Comparison of ENCODE assay signal across 12 mouse cellular contexts in genomic region chr7:44453256-44453655, GRCm38 (mm10). TPM values are rescaled to one million over a fixed set of nuclear protein-coding genes. Genes with fewer than 3 reads are reported as not detected.
A peak's percentile ranks its signal among the peaks of the same experiment; 100 is the strongest.
DNase-seq lines count a peak whose midpoint lies in the region; ATAC-seq and TF ChIP-seq lines count a peak whose summit lies in the region.
"Had no signal": no experiment of that assay in that cellular context is flagged by ENCODE, and none has a peak within 500 bp of the region (broad histone marks: within the 10 kb centered on the region; RNA-seq: fewer than 3 reads in every experiment).

No protein-coding gene starts in this region.

- no peak overlapping the region for H3ac ChIP-seq in myocyte (ENCODE audit: control insufficient read depth, insufficient read length)

- H3K27ac ChIP-seq in heart, embryonic 12.5 days (ENCODE audit: poor library complexity, severe bottlenecking): peak overlapping the region; percentile 48; the same call in 1 of the 2 replicates
- no peak overlapping the region for H3K27ac ChIP-seq in lung, postnatal 0 days (ENCODE audit: low read length)
- H3K27ac ChIP-seq: neural tube, embryonic 12.5 days had no signal

- 7% methylated on average over 3 of the region's 3 CpGs for WGBS in heart, embryonic 12.5 days
- 6% methylated on average over 3 of the region's 3 CpGs for WGBS in lung, postnatal 0 days

- no peak for TF ChIP-seq EP300 in lung, postnatal 0 days (IDR thresholded peaks at IDR 0.05)

- no peak for TF ChIP-seq POLR2A in myocyte (IDR thresholded peaks at IDR 0.05; ENCODE audit: insufficient read length, low read depth)

- intact Hi-C loops in left cerebral cortex, postnatal 4 days (cut with DNase I): no loop called here

- no peak for DNase-seq in heart, adult 18-20 months
- DNase-seq in lung, postnatal 0 days (ENCODE audit: low spot score): peak; percentile 48
- DNase-seq in lung, adult 18-20 months: no peak
- DNase-seq in brain, adult 2 months (ENCODE audit: low read depth, low spot score): peak; percentile 80
- DNase-seq in left cerebral cortex, postnatal 4 days: no peak
- DNase-seq in natural killer cell, adult 2 months (ENCODE audit: low spot score in 2 of 2): no peak
- DNase-seq: right cerebral cortex, postnatal 25 days had no signal

- peak overlapping the region; percentile 1; the same call in 1 of the 2 replicates for H3K9ac ChIP-seq in heart, embryonic 12.5 days
- no peak overlapping the region for H3K9ac ChIP-seq in lung, postnatal 0 days (replicated peaks; ENCODE audit: low read depth)
- H3K9ac ChIP-seq: neural tube, embryonic 12.5 days had no signal

- H3K9me3 ChIP-seq in heart, embryonic 12.5 days (replicated peaks): no peaks in the 10 kb centered on the region
- no peaks in the 10 kb centered on the region for H3K9me3 ChIP-seq in lung, postnatal 0 days (ENCODE audit: low read length)

- peaks cover 10% of the 10 kb centered on the region for H3K4me1 ChIP-seq in heart, embryonic 12.5 days (replicated peaks)
- H3K4me1 ChIP-seq in lung, postnatal 0 days (ENCODE audit: insufficient read depth, low read depth, low read length): no peaks in the 10 kb centered on the region

- H3K27me3 ChIP-seq in heart, embryonic 12.5 days (replicated peaks): no peaks in the 10 kb centered on the region; the same call in 1 of the 2 replicates
- no peaks in the 10 kb centered on the region for H3K27me3 ChIP-seq in lung, postnatal 0 days (replicated peaks; ENCODE audit: insufficient read depth, low read length)
- peaks cover 20% of the 10 kb centered on the region for H3K27me3 ChIP-seq in myocyte (ENCODE audit: control insufficient read depth, insufficient read depth, insufficient read length)
- H3K27me3 ChIP-seq: neural tube, embryonic 12.5 days had no signal

- peak; percentile 26; the same call in 1 of the 2 replicates for ATAC-seq in heart, embryonic 12.5 days (ENCODE audit: insufficient number of reproducible peaks, low FRiP score)
- ATAC-seq in lung, postnatal 0 days: peak; percentile 67

- no peak for TF ChIP-seq CTCF in lung, postnatal 0 days (IDR thresholded peaks at IDR 0.05)

- peaks cover 6% of the 10 kb centered on the region; the same call in 1 of the 2 replicates for H3K36me3 ChIP-seq in heart, embryonic 12.5 days
- H3K36me3 ChIP-seq in lung, postnatal 0 days (ENCODE audit: insufficient read depth, low read length): no peaks in the 10 kb centered on the region
- no peaks in the 10 kb centered on the region for H3K36me3 ChIP-seq in myocyte (ENCODE audit: control insufficient read depth, insufficient read depth)

- H3K4me3 ChIP-seq in heart, embryonic 12.5 days: no peak overlapping the region
- no peak overlapping the region for H3K4me3 ChIP-seq in lung, postnatal 0 days (ENCODE audit: low read depth, low read length)
- no peak overlapping the region for H3K4me3 ChIP-seq in myocyte
- H3K4me3 ChIP-seq: neural tube, embryonic 12.5 days had no signal

- H3K4me2 ChIP-seq in heart, embryonic 12.5 days: no peak overlapping the region
- H3K4me2 ChIP-seq in lung, postnatal 0 days (replicated peaks; ENCODE audit: low read depth, low read length): no peak overlapping the region
- H3K4me2 ChIP-seq in myocyte (ENCODE audit: low read depth): peak overlapping the region; percentile 2
- H3K4me2 ChIP-seq: neural tube, embryonic 12.5 days had no signal

- no peaks in the 10 kb centered on the region for H3K79me2 ChIP-seq in myocyte (ENCODE audit: control insufficient read depth, insufficient read depth)

TF ChIP-seq in myocyte, 11 proteins besides CTCF, POLR2A, EP300 and RAD21:
- TF ChIP-seq USF1 (IDR thresholded peaks at IDR 0.05; ENCODE audit: low read depth) (no peak), REST (IDR thresholded peaks at IDR 0.05; ENCODE audit: insufficient read depth, insufficient read length) (no peak), MYOD1 (IDR thresholded peaks at IDR 0.05; ENCODE audit: control insufficient read depth in 1 of 3, insufficient read length in 2 of 3, low read depth in 2 of 3) (no peak), E2F4 (IDR thresholded peaks at IDR 0.05; ENCODE audit: insufficient read depth) (no peak), SRF (IDR thresholded peaks at IDR 0.05; ENCODE audit: control insufficient read depth, insufficient read length, low read depth) (no peak), POLR2AphosphoS2 (IDR thresholded peaks at IDR 0.05; ENCODE audit: insufficient read length, low read depth) (no peak), MAX (IDR thresholded peaks at IDR 0.05; ENCODE audit: low read depth) (no peak), MYOG (IDR thresholded peaks at IDR 0.05; ENCODE audit: control insufficient read depth in 1 of 3, insufficient read depth in 1 of 3, insufficient read length in 2 of 3, low read depth in 2 of 3) (no peak), CEBPB (IDR thresholded peaks at IDR 0.05; ENCODE audit: insufficient read depth, poor library complexity, severe bottlenecking) (no peak), TCF12 (IDR thresholded peaks at IDR 0.05; ENCODE audit: insufficient read depth, poor library complexity, severe bottlenecking) (no peak), TCF3 (IDR thresholded peaks at IDR 0.05; ENCODE audit: insufficient read length, low read depth) (no peak)

RNA-seq across cellular contexts. Expression of gene Aspdh, which starts 11.9 kb away (rescaled TPM):
- polyA plus RNA-seq in heart, embryonic 12.5 days (2016; fragmentation: Nextera tagmentation; extraction: Ambion mirVana): 0.46 and 1.5 TPM in 2 replicates
- total RNA-seq in heart, adult 18-20 months (2021): 1 to 10 TPM in 1 of 2 experiments, under 1 TPM in 1; 0.41 to 1.4 TPM
- polyA plus RNA-seq in lung, postnatal 0 days (2015; fragmentation: Nextera tagmentation; extraction: Ambion mirVana): not detected in 2 replicates
- polyA plus RNA-seq in myocyte (2012; fragmentation: generic; extraction: Trizol): not detected
- total RNA-seq in left cerebral cortex, postnatal 4 days (2021): 10 to 100 TPM; 20.5 to 24.5 TPM
- polyA plus RNA-seq: intestine, embryonic 14.5 days had no signal

RNA-seq across cellular contexts. Expression of gene Josd2, which starts 14.5 kb away (rescaled TPM):
- 141 and 145 TPM in 2 replicates for polyA plus RNA-seq in heart, embryonic 12.5 days (2016; fragmentation: Nextera tagmentation; extraction: Ambion mirVana)
- 100 to 1,000 TPM in 1 of 2 experiments, 10 to 100 TPM in 1; 98.6 to 108 TPM for total RNA-seq in heart, adult 18-20 months (2021)
- 93.7 and 110 TPM in 2 replicates for polyA plus RNA-seq in lung, postnatal 0 days (2015; fragmentation: Nextera tagmentation; extraction: Ambion mirVana)
- 233 TPM for polyA plus RNA-seq in myocyte (2012; fragmentation: generic; extraction: Trizol)
- total RNA-seq in left cerebral cortex, postnatal 4 days (2021): 10 to 100 TPM; 31.9 to 32.6 TPM

RNA-seq across cellular contexts. Expression of gene Lrrc4b, which starts 24.4 kb away (rescaled TPM):
- polyA plus RNA-seq in heart, embryonic 12.5 days (2016; fragmentation: Nextera tagmentation; extraction: Ambion mirVana): 2.3 and 2.4 TPM in 2 replicates
- 10 to 100 TPM; 31.2 to 66.0 TPM for total RNA-seq in heart, adult 18-20 months (2021)
- polyA plus RNA-seq in lung, postnatal 0 days (2015; fragmentation: Nextera tagmentation; extraction: Ambion mirVana): 0.51 and 0.76 TPM in 2 replicates
- not detected for polyA plus RNA-seq in myocyte (2012; fragmentation: generic; extraction: Trizol)
- 100 to 1,000 TPM; 357 to 379 TPM for total RNA-seq in left cerebral cortex, postnatal 4 days (2021)
- polyA plus RNA-seq: liver, embryonic 16.5 days had no signal

RNA-seq across cellular contexts. Expression of gene Emc10, which starts 43.1 kb away (rescaled TPM):
- polyA plus RNA-seq in heart, embryonic 12.5 days (2016; fragmentation: Nextera tagmentation; extraction: Ambion mirVana): 111 and 114 TPM in 2 replicates
- total RNA-seq in heart, adult 18-20 months (2021): 10 to 100 TPM; 79.6 to 85.6 TPM
- 59.3 and 69.2 TPM in 2 replicates for polyA plus RNA-seq in lung, postnatal 0 days (2015; fragmentation: Nextera tagmentation; extraction: Ambion mirVana)
- 98.2 TPM for polyA plus RNA-seq in myocyte (2012; fragmentation: generic; extraction: Trizol)
- total RNA-seq in left cerebral cortex, postnatal 4 days (2021): 100 to 1,000 TPM; 146 to 150 TPM

RNA-seq across cellular contexts. Expression of gene Fam71e1, which starts 43.1 kb away (rescaled TPM):
- polyA plus RNA-seq in heart, embryonic 12.5 days (2016; fragmentation: Nextera tagmentation; extraction: Ambion mirVana): 10.1 and 12.7 TPM in 2 replicates
- 1 to 10 TPM; 1.6 to 4.3 TPM for total RNA-seq in heart, adult 18-20 months (2021)
- 11.4 and 12.0 TPM in 2 replicates for polyA plus RNA-seq in lung, postnatal 0 days (2015; fragmentation: Nextera tagmentation; extraction: Ambion mirVana)
- 1.7 TPM for polyA plus RNA-seq in myocyte (2012; fragmentation: generic; extraction: Trizol)
- 10 to 100 TPM; 23.8 to 27.3 TPM for total RNA-seq in left cerebral cortex, postnatal 4 days (2021)

Comparison
In these comparisons a context has a peak if more than half of its experiments do, and no peak if none do; other contexts are left out.
1. DNase-seq: peak in lung, postnatal 0 days (single experiment) and brain, adult 2 months (single experiment); none in heart, adult 18-20 months (0 of 2), lung, adult 18-20 months (0 of 2), left cerebral cortex, postnatal 4 days (single experiment) and natural killer cell, adult 2 months (0 of 2).